Mouse (Mus musculus) G1E (cell line): ENCODE data around the gene Ddx6. TPM values are rescaled to one million over a fixed set of nuclear protein-coding genes. Genes with fewer than 3 reads are reported as not detected.
"Not testable (repeated sequence)": the region's sequence is repeated elsewhere in the genome, so short reads cannot be mapped to it uniquely, and the experiment has no call there.

Experiments used
- ATAC-seq: 2 replicates; pipeline ENCODE4 v1.8.0; 2016; ENCODE audit warnings: mild to moderate bottlenecking; ENCODE audit not compliant: insufficient number of reproducible peaks, poor library complexity, low FRiP score, severe bottlenecking; ENCODE audit errors: extremely low read depth
- DNase-seq: peaks from one replicate; pipeline ENCODE4 v3.0.0; 2012; ENCODE audit warnings: low spot score
- H3K27me3 ChIP-seq: 2 replicates; pipeline ENCODE4 v1.6.1; 2012; ENCODE audit warnings: mild to moderate bottlenecking, low read length, inconsistent platforms; ENCODE audit not compliant: insufficient read depth
- H3K36me3 ChIP-seq: replicated peaks from 2 replicates; pipeline ENCODE3; 2012; ENCODE audit warnings: mild to moderate bottlenecking, inconsistent platforms
- H3K4me1 ChIP-seq: 2 replicates; pipeline ENCODE4 v1.6.1; 2012; ENCODE audit warnings: low read depth, low read length, inconsistent platforms, mixed read lengths; ENCODE audit not compliant: insufficient read depth
- H3K4me3 ChIP-seq: 2 replicates; pipeline ENCODE4 v1.5.1; 2012; ENCODE audit warnings: low read depth, mild to moderate bottlenecking, inconsistent platforms, low read length, moderate library complexity, mixed read lengths
- H3K9me3 ChIP-seq: replicated peaks from 2 replicates; pipeline ENCODE4 v1.6.1; 2012; ENCODE audit warnings: inconsistent platforms
- CTCF ChIP-seq: IDR thresholded peaks from 2 replicates; pipeline ENCODE4 v1.5.1; 2012; ENCODE audit warnings: low read depth, low read length, inconsistent platforms, mixed read lengths
- GATA1 ChIP-seq: IDR thresholded peaks from 2 replicates; pipeline ENCODE4 v1.6.1; 2012; ENCODE audit warnings: borderline replicate concordance, low read length, inconsistent platforms, mixed read lengths
- GATA2 ChIP-seq: IDR thresholded peaks from 2 replicates; pipeline ENCODE4 v1.6.1; 2012; ENCODE audit warnings: low read depth, low read length, inconsistent platforms, borderline replicate concordance
- POLR2AphosphoS5 ChIP-seq: IDR thresholded peaks from 2 replicates; pipeline ENCODE4 v1.6.1; 2012; ENCODE audit warnings: low read depth, low read length, inconsistent platforms; ENCODE audit not compliant: insufficient replicate concordance
- TAL1 ChIP-seq: conservative IDR thresholded peaks from 2 replicates; pipeline ENCODE4 v1.6.1; 2012; ENCODE audit warnings: low read depth, low read length, inconsistent platforms, mixed read lengths
- polyA plus RNA-seq: library from polyadenylated mRNA; stranded (reverse); fragments of >175 nt; gene quantifications from 2 replicates; pipeline ENCODE4 v1.2.3, GENCODE M21; 2012
- total RNA-seq, 2 experiments: library from RNA; stranded (forward) in 1 of 2; stranded (reverse) in 1 of 2; fragments of 200-1000 nt in 1 of 2; fragments of >200 nt in 1 of 2; fragmentation: Nextera tagmentation in 1 of 2; gene quantifications; 2 replicates each; pipeline ENCODE4 v1.2.3; 2014 to 2017

Ddx6 gene
- total and polyA plus RNA-seq, 3 experiments, result 23.2 to 88.2 (median 54.5) TPM

DNA sequence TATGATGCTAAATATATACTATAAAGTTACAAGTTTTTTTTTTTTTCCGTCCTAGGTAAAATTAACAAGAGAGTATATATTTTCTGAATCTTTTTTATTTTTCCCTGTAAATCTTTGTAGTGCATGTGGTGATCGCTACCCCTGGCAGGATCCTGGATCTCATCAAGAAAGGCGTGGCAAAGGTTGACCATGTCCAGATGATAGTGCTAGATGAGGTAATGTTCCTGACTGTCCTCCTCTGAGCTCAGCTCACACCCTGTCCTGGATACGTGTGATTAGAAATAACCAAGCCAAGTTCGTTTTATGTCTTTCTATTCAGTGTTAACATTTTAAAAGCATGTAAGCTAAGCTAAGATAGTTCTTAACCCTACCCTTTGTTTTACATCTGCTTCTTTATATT lies 21.6 kb downstream of the Ddx6 start:
- Histone ChIP-seq H3K9me3 (no peaks in the 10 kb centered on the region), H3K27me3 (no peaks in the 10 kb centered on the region), H3K36me3 (peaks cover 90% of the 10 kb centered on the region), H3K4me1 (peaks cover 3% of the 10 kb centered on the region; the same call in 1 of the 2 replicates), H3K4me3 (no peak overlapping the region)
- ATAC-seq (no peak), DNase-seq (no peak)
- TF ChIP-seq CTCF, result no peak
- TF ChIP-seq POLR2AphosphoS5, result no peak
- TF ChIP-seq TAL1, result no peak
- no peak for TF ChIP-seq GATA2
- TF ChIP-seq GATA1, result no peak

DNA sequence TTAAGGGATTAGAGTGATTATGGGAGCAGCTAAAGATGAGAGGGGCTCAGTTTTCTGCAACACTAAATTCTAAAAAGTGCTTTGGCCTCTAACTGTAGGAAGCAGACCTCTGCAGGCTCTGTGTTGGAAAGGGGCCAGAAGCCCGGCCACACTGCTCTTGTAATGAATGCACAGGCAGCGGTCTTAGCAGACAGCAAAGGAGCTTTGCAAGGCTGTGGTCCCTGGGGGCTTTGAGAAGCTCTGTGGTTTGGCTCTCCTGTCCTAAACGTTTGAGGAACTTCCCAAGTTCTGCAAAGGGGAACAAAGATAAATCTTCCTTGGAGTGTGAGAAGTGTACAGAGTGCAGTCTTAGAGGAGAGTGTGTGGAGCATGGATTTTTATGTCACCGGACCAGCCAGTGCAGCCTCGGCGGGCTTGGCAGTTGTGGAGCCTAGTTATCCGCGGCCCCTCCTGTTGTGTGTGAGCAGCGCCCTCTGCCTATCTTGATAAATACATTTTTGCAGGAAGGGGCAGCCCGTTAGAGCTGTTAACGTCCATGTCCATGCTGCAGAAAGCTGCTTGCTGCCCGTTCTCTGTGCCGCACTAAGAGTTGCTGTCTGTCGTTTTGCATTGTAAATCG lies 33.0 kb downstream of the Ddx6 start:
- H3K4me3 ChIP-seq, result no peak overlapping the region
- DNase-seq (no peak), ATAC-seq (no peak)
- H3K27me3 ChIP-seq, result no peaks in the 10 kb centered on the region
- H3K36me3 ChIP-seq, result peaks cover 62% of the 10 kb centered on the region
- TF ChIP-seq TAL1 (no peak), GATA1 (no peak), GATA2 (no peak), POLR2AphosphoS5 (no peak), CTCF (no peak)
- peaks cover 13% of the 10 kb centered on the region for H3K4me1 ChIP-seq
- no peaks in the 10 kb centered on the region for H3K9me3 ChIP-seq

DNA sequence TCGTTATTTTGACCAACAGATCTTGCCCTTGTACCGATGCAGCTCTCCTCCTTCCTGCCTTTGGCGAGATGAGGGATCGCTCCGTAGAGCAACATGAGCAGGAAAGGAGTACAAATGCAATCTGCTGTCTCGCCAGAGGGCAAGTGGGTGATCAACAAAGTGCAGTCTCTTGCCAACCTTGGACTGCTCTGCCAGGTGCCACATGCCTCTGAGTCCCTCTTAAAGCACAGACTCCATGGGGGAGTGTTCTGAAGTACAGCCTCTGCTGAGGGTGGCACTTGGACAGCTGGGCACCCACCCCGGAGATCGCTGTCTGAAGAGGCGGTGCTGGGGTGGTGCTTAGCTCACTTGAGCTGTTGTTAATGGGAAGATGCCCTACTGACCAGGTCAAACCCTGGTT lies 34.0 kb downstream of the Ddx6 start:
- ATAC-seq, DNase-seq, H3K27me3 ChIP-seq, H3K4me3 ChIP-seq, H3K9me3 ChIP-seq: not testable (repeated sequence)
- Histone ChIP-seq H3K4me1 (peaks cover 13% of the 10 kb centered on the region), H3K36me3 (peaks cover 51% of the 10 kb centered on the region)

DNA sequence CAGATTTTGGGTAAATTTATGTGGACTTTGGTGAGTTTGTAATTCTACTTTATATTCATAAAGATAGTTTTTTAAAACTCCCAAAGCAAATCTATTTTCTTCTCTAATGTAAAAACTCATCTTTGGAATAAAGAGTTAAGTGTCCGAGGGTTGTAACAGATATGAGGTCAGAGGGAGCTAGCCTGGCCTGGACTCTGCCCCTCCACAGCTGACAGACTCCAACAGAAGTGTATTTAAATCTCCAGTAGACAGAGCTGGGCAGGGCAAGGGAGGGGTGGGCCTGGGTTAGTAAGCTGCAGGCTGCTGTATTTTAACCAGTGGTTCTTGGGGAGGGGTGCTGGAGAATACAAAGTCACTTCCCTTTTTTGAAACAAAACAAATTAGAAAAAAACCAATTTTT lies 35.3 kb downstream of the Ddx6 start:
- not testable (repeated sequence) for H3K4me3 ChIP-seq, DNase-seq, ATAC-seq, H3K9me3 ChIP-seq, H3K27me3 ChIP-seq
- Histone ChIP-seq H3K4me1 (peaks cover 13% of the 10 kb centered on the region), H3K36me3 (peaks cover 38% of the 10 kb centered on the region)

DNA sequence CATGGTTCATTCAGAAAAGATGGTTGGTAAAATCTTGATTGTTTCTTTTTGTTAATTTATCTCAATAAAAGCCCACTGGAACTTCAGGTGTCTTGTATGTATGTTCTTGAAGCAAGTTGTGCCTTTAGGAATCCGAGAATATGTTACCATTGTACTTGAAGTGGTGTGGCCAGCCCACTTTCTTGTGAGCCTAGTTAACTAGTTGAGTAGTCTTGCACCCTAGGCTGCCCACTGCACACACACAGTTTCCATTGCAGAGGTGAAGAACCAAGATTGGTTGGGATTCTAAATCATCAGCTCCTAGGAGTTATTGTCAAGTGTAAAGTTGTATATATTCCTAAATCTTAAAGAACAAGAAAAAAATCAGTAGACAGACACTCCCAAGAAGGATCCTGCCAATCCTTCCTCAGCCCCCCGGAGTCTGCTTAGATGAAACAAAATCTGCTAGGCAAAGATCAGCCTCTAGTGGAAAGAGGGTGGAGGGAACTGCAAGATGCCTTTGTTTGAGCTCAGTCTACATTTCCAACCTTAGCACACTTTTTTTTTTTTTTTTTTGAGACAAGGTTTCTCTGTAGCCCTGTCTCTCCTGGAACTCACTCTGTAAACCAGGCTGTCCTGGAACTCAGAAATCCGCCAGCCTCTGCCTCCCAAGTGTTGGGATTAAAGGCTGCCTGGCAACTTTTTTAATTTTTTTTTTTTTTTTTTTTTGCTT lies 36.1 kb downstream of the Ddx6 start:
- TF ChIP-seq GATA1, result no peak
- TF ChIP-seq CTCF, result no peak
- no peak for TF ChIP-seq TAL1
- no peak for TF ChIP-seq POLR2AphosphoS5
- TF ChIP-seq GATA2, result no peak
- Histone ChIP-seq H3K36me3 (peaks cover 30% of the 10 kb centered on the region), H3K4me1 (peaks cover 13% of the 10 kb centered on the region), H3K4me3 (no peak overlapping the region), H3K27me3 (peaks cover 17% of the 10 kb centered on the region), H3K9me3 (no peaks in the 10 kb centered on the region)
- no peak for ATAC-seq
- no peak for DNase-seq

DNA sequence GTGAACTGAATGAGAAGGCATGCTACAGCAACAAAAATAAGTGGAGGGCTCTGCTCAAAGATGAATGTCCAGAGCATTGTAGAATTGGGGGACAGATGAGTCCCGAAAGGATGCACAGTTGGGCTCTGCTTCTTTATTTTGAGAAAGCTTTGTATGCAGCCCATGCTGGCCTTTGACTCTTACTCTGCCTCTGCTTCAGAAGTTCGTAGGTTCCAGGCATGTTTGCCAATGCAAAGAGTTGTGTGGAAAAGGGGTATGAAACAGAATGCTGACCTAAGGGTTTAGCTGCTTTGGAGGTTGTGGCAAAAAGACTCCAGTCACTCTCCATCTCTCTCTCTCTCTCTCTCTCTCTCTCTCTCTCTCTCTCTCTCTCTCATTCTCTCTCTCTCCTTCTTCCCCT lies 36.9 kb downstream of the Ddx6 start:
- Histone ChIP-seq H3K36me3 (peaks cover 25% of the 10 kb centered on the region), H3K4me3 (no peak overlapping the region), H3K27me3 (peaks cover 21% of the 10 kb centered on the region), H3K9me3 (no peaks in the 10 kb centered on the region), H3K4me1 (peaks cover 13% of the 10 kb centered on the region)
- no peak for TF ChIP-seq POLR2AphosphoS5
- TF ChIP-seq GATA1, result no peak
- TF ChIP-seq GATA2, result no peak
- TF ChIP-seq TAL1, result no peak
- no peak for TF ChIP-seq CTCF
- ATAC-seq, result no peak
- DNase-seq, result no peak
